Mouse (Mus musculus) heart, adult 2 months (tissue): ENCODE data around the gene Iqsec1. TPM values are rescaled to one million over a fixed set of nuclear protein-coding genes. Genes with fewer than 3 reads are reported as not detected.
A peak's percentile ranks its signal among the peaks of the same experiment; 100 is the strongest.

ENCODE experiments used
- DNase-seq, 2 experiments: peaks; one replicate each; pipeline ENCODE4 v3.0.0; 2021
- H3K27ac ChIP-seq: fragments of 200-600 bp; 2 replicates; pipeline ENCODE4 v1.8.1; 2022
- H3K27me3 ChIP-seq: fragments of 200-500 bp; 2 replicates; pipeline ENCODE4 v1.6.1; 2012; ENCODE audit warnings: mild to moderate bottlenecking, low read length, inconsistent platforms, mixed read lengths; ENCODE audit not compliant: control insufficient read depth, insufficient read depth
- H3K36me3 ChIP-seq: fragments of 200-500 bp; 2 replicates; pipeline ENCODE4 v1.6.1; 2012; ENCODE audit warnings: low read length, inconsistent platforms; ENCODE audit not compliant: control insufficient read depth, insufficient read depth
- H3K4me1 ChIP-seq: fragments of 200-500 bp; 2 replicates; pipeline ENCODE4 v1.6.1; 2011; ENCODE audit warnings: low read length; ENCODE audit not compliant: control insufficient read depth, insufficient read depth
- H3K4me3 ChIP-seq: fragments of 200-600 bp; 2 replicates; pipeline ENCODE4 v1.8.1; 2022
- H3K79me2 ChIP-seq: fragments of 200-500 bp; replicated peaks from 2 replicates; pipeline ENCODE4 v1.6.1; 2012; ENCODE audit warnings: mild to moderate bottlenecking, inconsistent platforms, low read length, moderate library complexity, mixed read lengths; ENCODE audit not compliant: control insufficient read depth, insufficient read depth
- H3K9ac ChIP-seq: fragments of 200-500 bp; 2 replicates; pipeline ENCODE4 v1.6.1; 2012; ENCODE audit warnings: low read depth, mild to moderate bottlenecking, control low read depth, inconsistent platforms, low read length, mixed read lengths
- CTCF ChIP-seq: fragments of 200-600 bp; IDR thresholded peaks from 2 replicates; pipeline ENCODE4 v1.8.1; 2022; ENCODE audit warnings: antibody characterized with exemption, mild to moderate bottlenecking, moderate library complexity
- EP300 ChIP-seq: fragments of 200-500 bp; IDR thresholded peaks from 2 replicates; pipeline ENCODE4 v1.6.1; 2011; ENCODE audit warnings: low read depth, low read length, control low read depth; ENCODE audit not compliant: insufficient read depth
- POLR2A ChIP-seq: fragments of 200-500 bp; IDR thresholded peaks from 2 replicates; pipeline ENCODE4 v1.6.1; 2011; ENCODE audit warnings: mild to moderate bottlenecking, low read depth, low read length, control low read depth; ENCODE audit not compliant: insufficient read depth
- WGBS: fragments of 180-500 bp; shearing (Covaris S2); methylation state at CpG from one replicate; pipeline ENCODE4 v1.1.7; 2018; 5-methylcytosine and 5-hydroxymethylcytosine counted together
- intact Hi-C: fragments of 180-260 bp; cut with DNase I; formaldehyde crosslinking; loops from one replicate; pipeline ENCODE4 v1.15.1; 2025
- polyA plus RNA-seq: library from polyadenylated mRNA; depleted of rRNA; stranded (reverse); fragments of >200 nt; gene quantifications from 2 replicates; pipeline ENCODE4 v1.2.3, GENCODE M21; 2012
- total RNA-seq, 2 experiments: library from RNA; stranded (reverse); gene quantifications; 2 replicates each; pipeline ENCODE4 v1.2.3; 2021

Iqsec1 gene
- total and polyA plus RNA-seq, 3 experiments, result 100 to 147 (median 146) TPM

GRCm38 (mm10) chr6:90761301-90762056 is 227.0 kb downstream of the Iqsec1 start:
- 74% methylated on average over 4 of the region's 4 CpGs for WGBS
- peak; percentile 45 to 47 for DNase-seq
- no peaks in the 10 kb centered on the region; the same call in 1 of the 2 replicates for H3K36me3 ChIP-seq
- no peaks in the 10 kb centered on the region for H3K27me3 ChIP-seq
- H3K79me2 ChIP-seq, result no peaks in the 10 kb centered on the region
- intact Hi-C loops, result loop anchor here (2.0 kb wide), 1 partner anchor 17 kb away; no protein-coding TSS in a partner anchor
- peaks cover 31% of the 10 kb centered on the region for H3K4me1 ChIP-seq
- no peak overlapping the region for H3K4me3 ChIP-seq
- no peak overlapping the region for H3K9ac ChIP-seq
- H3K27ac ChIP-seq, result no peak overlapping the region
- TF ChIP-seq CTCF (no peak), POLR2A (no peak), EP300 (no peak)

DNA sequence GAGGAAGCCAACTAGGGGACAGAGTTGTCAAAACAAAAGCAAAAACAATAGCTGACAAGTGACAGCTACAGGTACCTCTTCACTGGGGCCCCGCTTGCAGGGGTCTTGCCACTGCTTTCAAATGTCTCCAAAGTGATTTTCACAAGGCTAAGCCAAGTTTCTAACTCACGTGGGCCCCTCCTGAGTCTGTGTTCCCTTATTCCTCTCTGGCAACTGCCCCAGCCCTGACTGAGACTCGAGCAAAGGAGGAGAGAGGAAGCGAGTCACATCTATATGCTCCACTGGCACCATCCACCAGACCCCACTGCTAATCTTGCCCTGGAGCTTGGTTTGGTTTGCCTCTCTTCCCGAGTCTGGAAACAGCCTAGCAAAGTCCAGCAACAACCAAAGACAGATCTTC is 227.6 kb downstream of the Iqsec1 start:
- no peak overlapping the region for H3K9ac ChIP-seq
- peaks cover 31% of the 10 kb centered on the region for H3K4me1 ChIP-seq
- no peaks in the 10 kb centered on the region for H3K27me3 ChIP-seq
- WGBS, result 50% methylated on average over 5 of the region's 5 CpGs
- no peaks in the 10 kb centered on the region for H3K79me2 ChIP-seq
- TF ChIP-seq POLR2A (no peak), EP300 (no peak), CTCF (no peak)
- H3K4me3 ChIP-seq, result no peak overlapping the region
- intact Hi-C loops, result loop anchor here (2.0 kb wide), 1 partner anchor 16 kb away; no protein-coding TSS in a partner anchor
- H3K36me3 ChIP-seq, result no peaks in the 10 kb centered on the region; the same call in 1 of the 2 replicates
- H3K27ac ChIP-seq, result no peak overlapping the region
- no peak for DNase-seq

DNA sequence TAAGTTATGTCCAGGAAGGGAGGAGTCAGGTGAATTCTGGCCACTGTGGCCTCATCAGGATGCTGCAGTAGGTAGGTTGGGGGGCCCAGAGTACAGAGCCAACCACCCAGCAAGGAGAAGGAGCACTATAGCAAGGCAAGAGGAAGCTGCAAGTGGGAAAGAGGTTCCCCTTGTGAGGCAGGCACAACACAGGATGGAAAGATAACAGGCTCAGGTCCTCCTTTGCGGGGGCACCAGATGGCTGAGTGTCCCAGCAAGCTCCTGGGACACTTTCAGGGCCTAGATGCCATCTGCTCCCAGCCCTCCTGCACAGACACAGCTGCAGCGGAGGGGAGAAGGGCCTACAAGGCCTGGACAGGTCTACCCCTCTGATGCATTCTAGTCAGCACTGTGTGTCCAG is 228.7 kb downstream of the Iqsec1 start:
- H3K9ac ChIP-seq, result no peak overlapping the region
- intact Hi-C loops, result loop anchor here (2.0 kb wide), 1 partner anchor 15 kb away; no protein-coding TSS in a partner anchor
- no peaks in the 10 kb centered on the region for H3K27me3 ChIP-seq
- TF ChIP-seq EP300 (no peak), CTCF (no peak), POLR2A (no peak)
- DNase-seq, result no peak
- 77% methylated on average over 2 of the region's 2 CpGs for WGBS
- H3K4me3 ChIP-seq, result no peak overlapping the region
- no peaks in the 10 kb centered on the region for H3K79me2 ChIP-seq
- no peak overlapping the region for H3K27ac ChIP-seq
- peaks cover 26% of the 10 kb centered on the region for H3K4me1 ChIP-seq
- H3K36me3 ChIP-seq, result no peaks in the 10 kb centered on the region; the same call in 1 of the 2 replicates

GRCm38 (mm10) chr6:90758155-90758554 is 230.3 kb downstream of the Iqsec1 start:
- H3K4me1 ChIP-seq, result peaks cover 19% of the 10 kb centered on the region
- peak overlapping the region; percentile 59 for H3K27ac ChIP-seq
- no peak for DNase-seq
- no peak overlapping the region for H3K4me3 ChIP-seq
- WGBS, result 61% methylated on average over 2 of the region's 2 CpGs
- no peak overlapping the region for H3K9ac ChIP-seq
- no peaks in the 10 kb centered on the region for H3K27me3 ChIP-seq
- intact Hi-C loops, result no loop called here
- no peak for TF ChIP-seq CTCF
- no peak for TF ChIP-seq EP300
- no peak for TF ChIP-seq POLR2A
- H3K36me3 ChIP-seq, result no peaks in the 10 kb centered on the region
- no peaks in the 10 kb centered on the region for H3K79me2 ChIP-seq

GRCm38 (mm10) chr6:90757427-90757883 is 231.0 kb downstream of the Iqsec1 start:
- no peaks in the 10 kb centered on the region for H3K79me2 ChIP-seq
- H3K36me3 ChIP-seq, result no peaks in the 10 kb centered on the region
- H3K9ac ChIP-seq, result no peak overlapping the region; the same call in 1 of the 2 replicates
- peak overlapping the region; percentile 59 for H3K27ac ChIP-seq
- 46% methylated on average over 12 of the region's 12 CpGs for WGBS
- intact Hi-C loops, result no loop called here
- peak; percentile 61 to 82 for DNase-seq
- H3K4me3 ChIP-seq, result no peak overlapping the region
- peaks cover 18% of the 10 kb centered on the region for H3K4me1 ChIP-seq
- H3K27me3 ChIP-seq, result no peaks in the 10 kb centered on the region
- TF ChIP-seq EP300 (no peak), POLR2A (no peak), CTCF (no peak)

- intact Hi-C loops, result no loop called here
- H3K27me3 ChIP-seq, result no peaks in the 10 kb centered on the region
- peak overlapping the region; percentile 59 for H3K27ac ChIP-seq
- WGBS, result 50% methylated on average over 5 of the region's 5 CpGs
- TF ChIP-seq EP300 (no peak), CTCF (no peak), POLR2A (no peak)
- DNase-seq, result no peak
- no peaks in the 10 kb centered on the region for H3K36me3 ChIP-seq
- no peak overlapping the region for H3K4me3 ChIP-seq
- H3K9ac ChIP-seq, result no peak overlapping the region
- H3K79me2 ChIP-seq, result no peaks in the 10 kb centered on the region
- H3K4me1 ChIP-seq, result peaks cover 13% of the 10 kb centered on the region
Measured at GRCm38 (mm10) chr6:90756561-90756960, 231.9 kb downstream of the Iqsec1 start.
